Mouse (Mus musculus): ENCODE measurements at regions not wholly inside any gene's neighbourhood (a gene's known extent, or its start where the extent isn't known, plus 50 kb on each side); places are given as distances from the start of the nearest gene placed in this dataset.

DNA sequence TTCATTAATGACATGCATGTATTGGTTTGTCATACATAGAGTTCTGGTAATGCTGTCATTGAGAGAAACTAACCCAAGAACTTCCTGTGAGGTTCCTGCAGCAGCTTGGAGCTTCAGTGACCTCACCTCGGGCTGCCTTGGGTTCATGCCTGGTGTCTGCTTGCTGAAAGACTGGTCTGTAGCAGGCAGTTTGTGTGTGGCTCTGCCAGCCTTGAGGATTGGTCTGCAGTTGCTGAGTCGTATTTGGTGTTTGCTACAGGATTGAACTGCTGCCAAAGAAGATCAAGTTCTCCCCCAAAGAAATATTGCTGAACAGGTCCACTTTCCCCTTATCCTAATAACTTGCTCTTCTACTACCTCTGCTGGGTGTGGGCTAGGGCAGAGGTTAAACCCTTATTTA is 362.5 kb downstream of the Insc start:
- no peak for ATAC-seq
- H3K36me3 ChIP-seq (ENCODE audit: control insufficient read depth, insufficient read depth): no peaks in the 10 kb centered on the region
- 66% methylated on average over 2 of the region's 2 CpGs for whole genome bisulfite sequencing

GRCm38 (mm10) chr7:115112282-115112681 is 368.8 kb downstream of the Insc start:
- H3K27me3 ChIP-seq (replicated peaks; ENCODE audit: control insufficient read depth, insufficient read depth, low read length): no peaks in the 10 kb centered on the region; the same call in 1 of the 2 replicates
- H3K4me3 ChIP-seq (replicated peaks; ENCODE audit: low read length): no peak overlapping the region
- H3K27ac ChIP-seq (ENCODE audit: low read length): no peak overlapping the region
- H3K36me3 ChIP-seq (ENCODE audit: control insufficient read depth, insufficient read depth): no peaks in the 10 kb centered on the region
- no peak for ATAC-seq
- no peak overlapping the region for H3K4me2 ChIP-seq (ENCODE audit: low read length)
- H3K4me1 ChIP-seq (replicated peaks; ENCODE audit: control insufficient read depth, insufficient read depth, low read length): no peaks in the 10 kb centered on the region
- 47% methylated on average over 3 of the region's 3 CpGs for WGBS
- no peak overlapping the region for H3K9ac ChIP-seq (replicated peaks; ENCODE audit: low read depth, low read length)
- no peaks in the 10 kb centered on the region for H3K9me3 ChIP-seq (ENCODE audit: control insufficient read depth, low read length)

More for the DNA sequence above, 362.5 kb downstream of the Insc start:
- H3K4me2 ChIP-seq (ENCODE audit: low read length): no peak overlapping the region
- H3K27me3 ChIP-seq (replicated peaks; ENCODE audit: control insufficient read depth, insufficient read depth, low read length): peaks cover 2% of the 10 kb centered on the region; the same call in 1 of the 2 replicates
- H3K27ac ChIP-seq (ENCODE audit: low read length): no peak overlapping the region
- no peak overlapping the region for H3K4me3 ChIP-seq (replicated peaks; ENCODE audit: low read length)
- no peaks in the 10 kb centered on the region for H3K4me1 ChIP-seq (replicated peaks; ENCODE audit: control insufficient read depth, insufficient read depth, low read length)
- no peaks in the 10 kb centered on the region for H3K9me3 ChIP-seq (ENCODE audit: control insufficient read depth, low read length)
- H3K9ac ChIP-seq (replicated peaks; ENCODE audit: low read depth, low read length): no peak overlapping the region

DNA sequence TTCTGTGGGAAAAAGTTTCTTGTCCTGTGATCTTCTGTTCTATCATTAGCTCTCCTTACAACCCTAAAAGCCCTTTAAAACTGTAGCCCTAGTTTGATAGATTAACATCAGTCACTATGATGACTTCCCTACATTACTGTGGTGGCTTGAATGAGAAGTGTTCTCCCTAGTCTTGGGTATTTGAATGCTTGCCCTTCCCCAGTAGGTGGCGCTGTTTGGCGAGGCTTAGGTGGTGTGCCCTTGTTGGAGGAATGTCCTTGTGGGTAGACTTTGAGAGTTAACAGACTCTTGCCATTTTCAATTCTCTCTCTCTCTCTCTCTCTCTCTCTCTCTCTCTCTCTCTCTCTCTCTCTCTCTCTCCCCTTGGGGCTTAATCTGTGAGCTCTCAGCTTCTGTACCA is 379.8 kb downstream of the Insc start:
- no peak for ATAC-seq
- no peaks in the 10 kb centered on the region for H3K9me3 ChIP-seq (ENCODE audit: control insufficient read depth, low read length)
- H3K9ac ChIP-seq (replicated peaks; ENCODE audit: low read depth, low read length): no peak overlapping the region
- H3K4me1 ChIP-seq (replicated peaks; ENCODE audit: control insufficient read depth, insufficient read depth, low read length): no peaks in the 10 kb centered on the region; the same call in 1 of the 2 replicates
- H3K4me2 ChIP-seq (ENCODE audit: low read length): no peak overlapping the region
- no peak overlapping the region for H3K27ac ChIP-seq (ENCODE audit: low read length)
- no peak overlapping the region for H3K4me3 ChIP-seq (replicated peaks; ENCODE audit: low read length)
- peaks cover 12% of the 10 kb centered on the region; the same call in 1 of the 2 replicates for H3K27me3 ChIP-seq (replicated peaks; ENCODE audit: control insufficient read depth, insufficient read depth, low read length)
- 61% methylated on average over 2 of the region's 2 CpGs for WGBS
- no peaks in the 10 kb centered on the region for H3K36me3 ChIP-seq (ENCODE audit: control insufficient read depth, insufficient read depth)

- peaks cover 20% of the 10 kb centered on the region; the same call in 1 of the 2 replicates for H3K27me3 ChIP-seq (replicated peaks; ENCODE audit: control insufficient read depth, insufficient read depth, low read length)
- H3K9me3 ChIP-seq (ENCODE audit: control insufficient read depth, low read length): no peaks in the 10 kb centered on the region
- H3K36me3 ChIP-seq (ENCODE audit: control insufficient read depth, insufficient read depth): no peaks in the 10 kb centered on the region
- no peak overlapping the region for H3K4me3 ChIP-seq (replicated peaks; ENCODE audit: low read length)
- no peak overlapping the region for H3K9ac ChIP-seq (replicated peaks; ENCODE audit: low read depth, low read length)
- peaks cover 15% of the 10 kb centered on the region for H3K4me1 ChIP-seq (replicated peaks; ENCODE audit: control insufficient read depth, insufficient read depth, low read length)
- no peak for ATAC-seq
- H3K4me2 ChIP-seq (ENCODE audit: low read length): no peak overlapping the region
- 5% methylated on average over 3 of the region's 3 CpGs for WGBS
- H3K27ac ChIP-seq (ENCODE audit: low read length): no peak overlapping the region
Observed at GRCm38 (mm10) chr7:115129001-115129400, 385.5 kb downstream of the Insc start.

DNA sequence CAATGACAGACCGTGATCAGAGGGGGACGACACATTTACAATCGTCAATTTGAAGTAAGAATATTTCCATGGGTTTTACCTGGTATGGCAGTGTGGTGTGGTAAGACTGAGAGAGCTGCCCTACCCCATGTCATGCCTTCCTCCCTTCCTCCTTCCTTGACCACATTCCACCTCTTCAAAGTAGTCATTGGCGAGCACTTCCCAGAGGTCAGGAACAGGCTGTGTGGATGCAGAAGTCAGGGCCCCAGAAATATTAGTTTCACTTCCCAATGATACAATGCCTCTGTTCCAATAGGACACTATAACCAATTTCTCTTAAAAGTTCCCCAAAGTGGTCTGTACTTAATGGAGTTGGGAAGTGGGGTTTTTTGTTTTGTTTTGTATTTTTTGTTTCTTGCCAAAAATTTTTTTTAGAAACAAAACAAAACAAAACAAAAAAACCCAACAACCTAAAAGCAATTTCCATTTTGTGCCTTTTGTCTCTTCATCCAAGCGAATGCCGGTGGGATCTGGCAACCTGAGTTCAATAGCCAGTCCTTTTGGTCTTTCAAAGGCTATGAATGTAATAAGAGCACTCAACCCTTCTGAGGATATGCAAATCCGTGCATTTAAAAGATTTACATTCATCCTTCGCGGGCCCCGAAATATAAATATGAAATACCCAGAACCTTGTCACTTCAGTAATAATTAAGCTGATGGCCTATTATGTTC is 387.9 kb downstream of the Insc start:
- Histone ChIP-seq H3K36me3 (ENCODE audit: control insufficient read depth, insufficient read depth) (no peaks in the 10 kb centered on the region), H3K4me1 (replicated peaks; ENCODE audit: control insufficient read depth, insufficient read depth, low read length) (peaks cover 15% of the 10 kb centered on the region), H3K4me2 (ENCODE audit: low read length) (no peak overlapping the region), H3K9me3 (ENCODE audit: control insufficient read depth, low read length) (no peaks in the 10 kb centered on the region), H3K9ac (replicated peaks; ENCODE audit: low read depth, low read length) (no peak overlapping the region), H3K27me3 (replicated peaks; ENCODE audit: control insufficient read depth, insufficient read depth, low read length) (peaks cover 17% of the 10 kb centered on the region; the same call in 1 of the 2 replicates), H3K4me3 (replicated peaks; ENCODE audit: low read length) (no peak overlapping the region), H3K27ac (ENCODE audit: low read length) (no peak overlapping the region)
- 39% methylated on average over 10 of the region's 10 CpGs for WGBS
- peak; percentile 39; the same call in 1 of the 2 replicates for ATAC-seq

DNA sequence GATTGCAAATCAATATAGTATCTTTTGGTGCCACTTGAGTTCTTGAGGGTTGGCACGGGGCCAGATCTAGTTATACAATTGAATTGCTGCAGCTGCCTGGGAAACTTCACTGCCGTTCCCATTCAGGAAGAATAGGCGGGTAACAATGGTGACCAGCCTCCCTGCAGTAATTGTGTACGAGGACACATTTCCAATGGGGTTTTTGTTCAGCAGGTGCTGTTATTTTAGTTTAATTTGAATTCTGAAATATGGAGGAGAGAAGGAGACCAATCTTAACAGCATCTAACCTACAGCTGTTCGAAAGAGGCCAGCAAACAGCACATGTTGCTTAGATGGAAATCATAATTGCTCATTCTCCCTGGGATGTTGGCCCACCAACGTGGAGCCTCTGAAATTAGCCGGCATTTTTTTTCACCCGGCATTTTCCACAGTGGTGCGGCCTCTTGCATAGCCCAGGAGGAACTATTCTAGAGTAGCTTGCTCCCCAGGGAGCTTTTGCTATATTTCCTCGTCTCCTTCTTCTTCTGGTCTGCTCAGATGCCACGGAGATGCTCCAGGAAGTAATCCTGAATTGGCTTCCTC is 388.6 kb downstream of the Insc start:
- Histone ChIP-seq H3K9ac (replicated peaks; ENCODE audit: low read depth, low read length) (no peak overlapping the region), H3K4me2 (ENCODE audit: low read length) (no peak overlapping the region), H3K27me3 (replicated peaks; ENCODE audit: control insufficient read depth, insufficient read depth, low read length) (peaks cover 13% of the 10 kb centered on the region; the same call in 1 of the 2 replicates), H3K9me3 (ENCODE audit: control insufficient read depth, low read length) (no peaks in the 10 kb centered on the region), H3K27ac (ENCODE audit: low read length) (peak overlapping the region; percentile 29; the same call in 1 of the 2 replicates), H3K36me3 (ENCODE audit: control insufficient read depth, insufficient read depth) (no peaks in the 10 kb centered on the region), H3K4me3 (replicated peaks; ENCODE audit: low read length) (no peak overlapping the region), H3K4me1 (replicated peaks; ENCODE audit: control insufficient read depth, insufficient read depth, low read length) (peaks cover 15% of the 10 kb centered on the region)
- peak; percentile 70 for ATAC-seq
- 9% methylated on average over 11 of the region's 11 CpGs for WGBS

- ATAC-seq: no peak
- 85% methylated on average over 3 of the region's 3 CpGs for WGBS
- Histone ChIP-seq H3K36me3 (ENCODE audit: control insufficient read depth, insufficient read depth) (no peaks in the 10 kb centered on the region), H3K4me3 (replicated peaks; ENCODE audit: low read length) (no peak overlapping the region), H3K9me3 (ENCODE audit: control insufficient read depth, low read length) (no peaks in the 10 kb centered on the region), H3K27ac (ENCODE audit: low read length) (peak overlapping the region; percentile 29; the same call in 1 of the 2 replicates), H3K4me2 (ENCODE audit: low read length) (no peak overlapping the region), H3K9ac (replicated peaks; ENCODE audit: low read depth, low read length) (no peak overlapping the region), H3K27me3 (replicated peaks; ENCODE audit: control insufficient read depth, insufficient read depth, low read length) (peaks cover 11% of the 10 kb centered on the region; the same call in 1 of the 2 replicates), H3K4me1 (replicated peaks; ENCODE audit: control insufficient read depth, insufficient read depth, low read length) (peaks cover 15% of the 10 kb centered on the region)
Observed at GRCm38 (mm10) chr7:115132595-115132994, 389.1 kb downstream of the Insc start.

- 47% methylated on average over 3 of the region's 3 CpGs for WGBS
- no peak overlapping the region for H3K27ac ChIP-seq (ENCODE audit: low read length)
- peaks cover 13% of the 10 kb centered on the region for H3K4me1 ChIP-seq (replicated peaks; ENCODE audit: control insufficient read depth, insufficient read depth, low read length)
- H3K9me3 ChIP-seq (ENCODE audit: control insufficient read depth, low read length): no peaks in the 10 kb centered on the region
- H3K36me3 ChIP-seq (ENCODE audit: control insufficient read depth, insufficient read depth): no peaks in the 10 kb centered on the region
- peak; percentile 67 for ATAC-seq
- peaks cover 11% of the 10 kb centered on the region; the same call in 1 of the 2 replicates for H3K27me3 ChIP-seq (replicated peaks; ENCODE audit: control insufficient read depth, insufficient read depth, low read length)
- H3K4me2 ChIP-seq (ENCODE audit: low read length): no peak overlapping the region
- H3K9ac ChIP-seq (replicated peaks; ENCODE audit: low read depth, low read length): no peak overlapping the region
- H3K4me3 ChIP-seq (replicated peaks; ENCODE audit: low read length): no peak overlapping the region
Observed at GRCm38 (mm10) chr7:115134926-115135575, 391.6 kb downstream of the Insc start.

DNA sequence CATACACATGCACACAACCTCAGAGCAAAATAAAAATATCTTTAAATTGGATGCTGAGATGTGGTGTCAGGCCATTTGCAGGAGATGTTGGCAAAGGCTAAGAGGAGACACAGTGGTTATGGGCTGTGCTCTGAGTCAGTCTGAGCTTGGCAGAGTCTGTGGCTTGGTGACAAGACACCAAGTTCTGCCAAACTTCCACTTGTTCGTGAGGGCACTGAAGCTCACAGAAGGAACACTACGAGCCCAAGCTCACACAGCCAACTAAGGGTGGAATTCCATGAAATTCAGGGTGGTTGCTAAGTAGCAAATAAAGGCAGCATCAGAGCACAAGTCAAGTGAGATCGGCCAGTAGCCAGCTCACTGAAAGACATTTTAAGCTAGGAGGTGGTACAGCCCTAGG is 396.8 kb downstream of the Insc start:
- Histone ChIP-seq H3K4me1 (replicated peaks; ENCODE audit: control insufficient read depth, insufficient read depth, low read length) (no peaks in the 10 kb centered on the region), H3K4me2 (ENCODE audit: low read length) (no peak overlapping the region), H3K27me3 (replicated peaks; ENCODE audit: control insufficient read depth, insufficient read depth, low read length) (no peaks in the 10 kb centered on the region), H3K9ac (replicated peaks; ENCODE audit: low read depth, low read length) (no peak overlapping the region), H3K9me3 (ENCODE audit: control insufficient read depth, low read length) (no peaks in the 10 kb centered on the region), H3K27ac (ENCODE audit: low read length) (no peak overlapping the region), H3K4me3 (replicated peaks; ENCODE audit: low read length) (no peak overlapping the region), H3K36me3 (ENCODE audit: control insufficient read depth, insufficient read depth) (no peaks in the 10 kb centered on the region)
- no peak for ATAC-seq
- WGBS: 66% methylated on average over 3 of the region's 3 CpGs

Measured in forebrain, embryonic 16.5 days (tissue).